Mouse (Mus musculus): ENCODE measurements at regions not wholly inside any gene's neighbourhood (a gene's known extent, or its start where the extent isn't known, plus 50 kb on each side); places are given as distances from the start of the nearest gene placed in this dataset.

DNA sequence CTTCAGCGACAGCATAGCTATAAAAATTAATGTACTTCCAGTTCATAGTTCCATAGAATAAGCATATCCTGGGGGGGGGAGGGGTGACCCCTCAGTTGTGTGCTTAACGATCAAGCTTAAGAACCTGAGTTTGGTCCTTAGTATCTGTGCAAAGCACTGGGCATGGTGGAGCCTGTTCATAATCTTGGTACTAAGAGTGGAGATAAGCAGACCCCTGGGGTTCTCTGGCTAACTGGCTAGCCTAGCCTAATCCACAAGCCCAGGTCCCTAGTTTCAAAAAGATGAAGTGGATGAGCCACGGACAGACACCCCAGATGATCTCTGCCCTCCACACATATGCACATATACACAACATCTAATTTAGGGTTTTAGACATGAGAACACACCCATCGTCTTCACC is 127.2 kb downstream of the Psmg1 start:
- H3K4me3 ChIP-seq (ENCODE audit: low read depth, low read length): no peak overlapping the region
- no peak overlapping the region for H3K27ac ChIP-seq (replicated peaks; ENCODE audit: low read depth, low read length)
- no peak for ATAC-seq (replicated peaks; ENCODE audit: insufficient number of reproducible peaks, low FRiP score, low TSS enrichment, low read depth)
- no peaks in the 10 kb centered on the region for H3K36me3 ChIP-seq (replicated peaks; ENCODE audit: control insufficient read depth, insufficient read depth, low read depth, low read length)
- WGBS: 84% methylated on average over 4 of the region's 4 CpGs
- no peaks in the 10 kb centered on the region for H3K9me3 ChIP-seq (replicated peaks; ENCODE audit: control insufficient read depth, low read length)
- H3K4me2 ChIP-seq (ENCODE audit: low read depth, low read length): no peak overlapping the region
- no peak overlapping the region for H3K9ac ChIP-seq (replicated peaks; ENCODE audit: low read length)
- no peak for DNase-seq (ENCODE audit: low spot score)
- H3K27me3 ChIP-seq (ENCODE audit: control insufficient read depth, insufficient read depth, low read length): no peaks in the 10 kb centered on the region
- no peaks in the 10 kb centered on the region for H3K4me1 ChIP-seq (ENCODE audit: control insufficient read depth, insufficient read depth, low read length)

DNA sequence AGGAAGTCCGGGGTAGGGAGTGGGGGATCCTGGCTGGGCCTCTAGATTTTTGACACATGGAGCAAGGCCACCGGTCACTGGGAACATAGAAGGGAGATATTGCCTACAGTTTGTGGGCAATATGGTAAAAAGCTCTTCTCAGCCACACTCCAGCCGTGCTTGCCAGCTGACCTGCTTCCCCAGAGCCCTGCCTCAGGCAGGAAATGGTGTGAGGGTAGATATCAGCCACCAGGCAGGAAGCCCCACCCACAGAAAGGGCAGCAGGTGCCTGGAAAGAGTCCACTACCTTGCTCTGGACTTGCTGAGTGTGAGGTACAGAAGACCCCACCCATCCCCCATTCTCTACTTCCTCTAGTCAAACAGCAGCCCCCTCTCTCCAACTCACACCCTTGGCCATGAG is 128.1 kb downstream of the Psmg1 start:
- H3K4me3 ChIP-seq (ENCODE audit: low read depth, low read length): no peak overlapping the region
- H3K9me3 ChIP-seq (replicated peaks; ENCODE audit: control insufficient read depth, low read length): no peaks in the 10 kb centered on the region
- H3K27me3 ChIP-seq (ENCODE audit: control insufficient read depth, insufficient read depth, low read length): no peaks in the 10 kb centered on the region
- DNase-seq (ENCODE audit: low spot score) (no peak), ATAC-seq (replicated peaks; ENCODE audit: insufficient number of reproducible peaks, low FRiP score, low TSS enrichment, low read depth) (no peak)
- H3K27ac ChIP-seq (replicated peaks; ENCODE audit: low read depth, low read length): no peak overlapping the region
- H3K9ac ChIP-seq (replicated peaks; ENCODE audit: low read length): no peak overlapping the region
- no peaks in the 10 kb centered on the region for H3K4me1 ChIP-seq (ENCODE audit: control insufficient read depth, insufficient read depth, low read length)
- 83% methylated on average over 3 of the region's 3 CpGs for WGBS
- no peak overlapping the region for H3K4me2 ChIP-seq (ENCODE audit: low read depth, low read length)
- H3K36me3 ChIP-seq (replicated peaks; ENCODE audit: control insufficient read depth, insufficient read depth, low read depth, low read length): no peaks in the 10 kb centered on the region

DNA sequence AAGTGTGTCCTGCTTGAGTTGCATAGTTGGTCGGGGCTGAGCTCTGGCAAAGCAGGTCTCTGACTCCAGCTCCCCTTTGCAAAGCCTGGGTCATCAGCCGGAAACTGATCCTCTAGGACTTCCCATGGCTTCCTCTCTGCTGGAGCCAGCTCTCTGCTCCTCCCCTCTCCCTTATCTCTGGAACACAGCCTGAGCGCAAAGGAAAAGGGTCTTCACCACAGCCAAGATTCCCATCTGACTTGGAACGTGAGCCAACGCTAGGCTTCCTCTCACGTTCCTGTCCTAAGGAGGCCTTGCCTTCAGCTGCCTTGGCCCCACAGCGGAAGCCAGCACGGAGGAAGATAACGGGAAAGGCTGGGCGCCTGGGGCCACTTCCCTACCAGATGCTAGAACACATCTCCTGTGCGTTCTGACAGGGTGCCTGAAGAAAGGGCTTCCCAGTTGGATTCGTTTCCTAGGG is 129.5 kb downstream of the Psmg1 start:
- H3K4me3 ChIP-seq (ENCODE audit: low read depth, low read length): no peak overlapping the region
- WGBS: 72% methylated on average over 12 of the region's 12 CpGs
- H3K36me3 ChIP-seq (replicated peaks; ENCODE audit: control insufficient read depth, insufficient read depth, low read depth, low read length): no peaks in the 10 kb centered on the region
- no peaks in the 10 kb centered on the region for H3K27me3 ChIP-seq (ENCODE audit: control insufficient read depth, insufficient read depth, low read length)
- no peak overlapping the region for H3K4me2 ChIP-seq (ENCODE audit: low read depth, low read length)
- no peaks in the 10 kb centered on the region for H3K4me1 ChIP-seq (ENCODE audit: control insufficient read depth, insufficient read depth, low read length)
- no peak for ATAC-seq (replicated peaks; ENCODE audit: insufficient number of reproducible peaks, low FRiP score, low TSS enrichment, low read depth)
- no peak for DNase-seq (ENCODE audit: low spot score)
- no peak overlapping the region for H3K9ac ChIP-seq (replicated peaks; ENCODE audit: low read length)
- H3K27ac ChIP-seq (replicated peaks; ENCODE audit: low read depth, low read length): no peak overlapping the region
- no peaks in the 10 kb centered on the region for H3K9me3 ChIP-seq (replicated peaks; ENCODE audit: control insufficient read depth, low read length)

DNA sequence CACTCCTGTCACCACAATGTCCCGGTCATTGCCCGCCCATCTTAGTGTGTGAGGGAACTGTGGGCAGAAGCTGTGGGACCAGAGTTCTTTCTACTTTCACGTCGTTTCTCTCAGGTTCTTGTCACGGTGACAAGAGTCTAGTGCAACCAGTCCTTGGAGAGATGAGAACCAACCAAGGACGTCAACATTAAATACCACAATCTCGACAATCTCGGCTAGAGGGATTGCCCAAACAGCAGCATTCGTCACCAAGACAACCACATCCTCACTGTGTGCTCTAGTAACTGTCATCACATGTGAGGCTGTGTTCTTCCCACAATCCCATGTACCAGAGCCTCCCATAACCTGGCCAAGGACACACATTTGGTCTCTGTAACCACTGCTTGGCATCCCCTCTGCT is 129.9 kb downstream of the Psmg1 start:
- WGBS: 91% methylated on average over 9 of the region's 9 CpGs
- Histone ChIP-seq H3K4me1 (ENCODE audit: control insufficient read depth, insufficient read depth, low read length) (no peaks in the 10 kb centered on the region), H3K27ac (replicated peaks; ENCODE audit: low read depth, low read length) (no peak overlapping the region), H3K4me3 (ENCODE audit: low read depth, low read length) (no peak overlapping the region), H3K4me2 (ENCODE audit: low read depth, low read length) (no peak overlapping the region), H3K27me3 (ENCODE audit: control insufficient read depth, insufficient read depth, low read length) (no peaks in the 10 kb centered on the region), H3K9ac (replicated peaks; ENCODE audit: low read length) (no peak overlapping the region), H3K9me3 (replicated peaks; ENCODE audit: control insufficient read depth, low read length) (no peaks in the 10 kb centered on the region), H3K36me3 (replicated peaks; ENCODE audit: control insufficient read depth, insufficient read depth, low read depth, low read length) (no peaks in the 10 kb centered on the region)
- DNase-seq (ENCODE audit: low spot score) (no peak), ATAC-seq (replicated peaks; ENCODE audit: insufficient number of reproducible peaks, low FRiP score, low TSS enrichment, low read depth) (no peak)

DNA sequence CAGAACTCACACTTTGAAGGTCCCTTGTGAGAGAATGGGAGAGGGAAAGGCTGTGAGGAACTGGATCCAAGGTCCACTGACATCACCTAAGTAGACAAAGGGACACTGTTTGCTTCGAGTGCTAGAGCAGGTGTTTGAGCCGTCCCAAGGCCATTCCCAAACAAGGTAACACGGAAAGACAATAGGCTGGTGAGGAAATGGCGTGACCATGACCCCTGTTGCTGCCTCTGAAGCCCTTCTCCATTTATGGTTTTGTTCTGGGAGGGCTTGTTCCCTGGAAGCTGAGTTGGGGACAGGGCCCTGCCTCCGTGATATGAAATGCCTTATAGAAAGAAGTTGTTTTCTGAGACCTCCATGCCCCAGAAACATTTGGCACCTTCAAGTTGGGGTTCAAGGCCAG is 130.6 kb downstream of the Psmg1 start:
- WGBS: 84% methylated on average over 5 of the region's 5 CpGs
- Histone ChIP-seq H3K4me3 (ENCODE audit: low read depth, low read length) (no peak overlapping the region), H3K9ac (replicated peaks; ENCODE audit: low read length) (no peak overlapping the region), H3K4me1 (ENCODE audit: control insufficient read depth, insufficient read depth, low read length) (no peaks in the 10 kb centered on the region), H3K9me3 (replicated peaks; ENCODE audit: control insufficient read depth, low read length) (no peaks in the 10 kb centered on the region), H3K27ac (replicated peaks; ENCODE audit: low read depth, low read length) (no peak overlapping the region), H3K27me3 (ENCODE audit: control insufficient read depth, insufficient read depth, low read length) (no peaks in the 10 kb centered on the region), H3K4me2 (ENCODE audit: low read depth, low read length) (no peak overlapping the region), H3K36me3 (replicated peaks; ENCODE audit: control insufficient read depth, insufficient read depth, low read depth, low read length) (no peaks in the 10 kb centered on the region)
- DNase-seq (ENCODE audit: low spot score) (no peak), ATAC-seq (replicated peaks; ENCODE audit: insufficient number of reproducible peaks, low FRiP score, low TSS enrichment, low read depth) (no peak)

DNA sequence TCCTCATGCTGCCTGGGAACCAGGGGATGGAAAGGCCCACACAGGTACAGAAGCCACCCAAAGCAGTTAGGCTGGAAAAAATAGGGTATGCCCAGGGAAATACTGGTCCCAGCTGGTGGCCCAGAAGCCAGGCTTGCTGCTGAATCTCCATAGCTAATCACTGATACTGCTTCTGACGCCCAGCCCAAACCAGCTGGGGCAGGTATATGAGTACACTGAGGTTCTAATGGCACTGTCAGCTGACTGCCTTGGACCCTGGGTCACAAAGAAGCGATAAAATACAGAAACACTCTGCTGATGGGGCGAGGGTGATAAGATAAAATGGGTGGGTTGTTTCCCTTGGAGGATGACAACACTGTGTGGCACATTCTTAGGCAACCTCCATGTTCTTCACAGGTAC is 133.4 kb downstream of the Psmg1 start:
- DNase-seq (ENCODE audit: low spot score) (no peak), ATAC-seq (replicated peaks; ENCODE audit: insufficient number of reproducible peaks, low FRiP score, low TSS enrichment, low read depth) (no peak)
- H3K36me3 ChIP-seq (replicated peaks; ENCODE audit: control insufficient read depth, insufficient read depth, low read depth, low read length): no peaks in the 10 kb centered on the region
- H3K9me3 ChIP-seq (replicated peaks; ENCODE audit: control insufficient read depth, low read length): no peaks in the 10 kb centered on the region
- no peak overlapping the region for H3K4me3 ChIP-seq (ENCODE audit: low read depth, low read length)
- H3K27me3 ChIP-seq (ENCODE audit: control insufficient read depth, insufficient read depth, low read length): no peaks in the 10 kb centered on the region
- H3K4me1 ChIP-seq (ENCODE audit: control insufficient read depth, insufficient read depth, low read length): no peaks in the 10 kb centered on the region
- no peak overlapping the region for H3K9ac ChIP-seq (replicated peaks; ENCODE audit: low read length)
- WGBS: 91% methylated on average over 3 of the region's 3 CpGs
- no peak overlapping the region for H3K27ac ChIP-seq (replicated peaks; ENCODE audit: low read depth, low read length)
- no peak overlapping the region for H3K4me2 ChIP-seq (ENCODE audit: low read depth, low read length)

DNA sequence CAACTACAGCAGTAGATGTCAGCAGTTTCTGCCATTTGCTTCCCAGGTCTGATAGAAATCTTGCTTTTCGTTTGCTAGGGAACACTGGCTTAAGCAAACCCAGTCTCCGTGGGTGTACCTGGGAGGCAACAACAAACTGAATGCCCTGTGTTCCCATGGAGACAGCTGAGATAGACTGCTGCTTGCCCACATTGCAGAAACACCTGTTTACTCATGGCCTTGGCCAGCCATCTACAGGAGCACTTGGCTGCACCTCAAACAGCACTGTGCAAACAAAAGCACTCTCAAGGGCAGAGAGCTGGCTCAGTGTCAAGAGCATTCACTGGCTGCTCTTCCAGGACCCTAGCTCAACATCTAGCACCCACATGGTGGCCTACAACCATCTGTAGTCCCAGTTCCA is 135.5 kb downstream of the Psmg1 start:
- H3K4me2 ChIP-seq (ENCODE audit: low read depth, low read length): no peak overlapping the region
- H3K9ac ChIP-seq (replicated peaks; ENCODE audit: low read length): no peak overlapping the region
- H3K36me3 ChIP-seq (replicated peaks; ENCODE audit: control insufficient read depth, insufficient read depth, low read depth, low read length): no peaks in the 10 kb centered on the region
- H3K27ac ChIP-seq (replicated peaks; ENCODE audit: low read depth, low read length): no peak overlapping the region
- no peak overlapping the region for H3K4me3 ChIP-seq (ENCODE audit: low read depth, low read length)
- ATAC-seq (replicated peaks; ENCODE audit: insufficient number of reproducible peaks, low FRiP score, low TSS enrichment, low read depth): no peak
- 71% methylated on average over 2 of the region's 2 CpGs for WGBS
- no peak for DNase-seq (ENCODE audit: low spot score)
- no peaks in the 10 kb centered on the region for H3K9me3 ChIP-seq (replicated peaks; ENCODE audit: control insufficient read depth, low read length)
- no peaks in the 10 kb centered on the region for H3K27me3 ChIP-seq (ENCODE audit: control insufficient read depth, insufficient read depth, low read length)
- no peaks in the 10 kb centered on the region for H3K4me1 ChIP-seq (ENCODE audit: control insufficient read depth, insufficient read depth, low read length)

DNA sequence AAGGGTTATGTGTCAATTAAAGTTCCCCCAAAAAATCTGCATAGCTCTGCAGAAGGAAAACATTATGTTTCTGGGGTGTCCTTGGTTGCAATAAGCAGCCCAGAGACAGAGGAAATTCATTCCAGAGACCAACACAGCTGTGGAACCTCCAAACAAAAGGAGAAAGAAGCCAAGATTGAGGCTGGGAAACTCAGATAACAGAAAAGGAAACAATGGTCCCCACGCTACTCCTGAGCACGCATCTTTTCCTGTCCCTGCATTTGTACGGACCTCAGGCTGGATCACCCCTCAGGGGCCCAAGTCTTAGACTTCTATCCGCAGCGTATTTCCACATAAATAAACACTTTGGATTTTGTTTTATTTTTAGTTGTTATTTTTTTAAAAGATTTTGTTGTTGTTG is 138.9 kb downstream of the Psmg1 start:
- no peaks in the 10 kb centered on the region for H3K27me3 ChIP-seq (ENCODE audit: control insufficient read depth, insufficient read depth, low read length)
- no peak overlapping the region for H3K27ac ChIP-seq (replicated peaks; ENCODE audit: low read depth, low read length)
- no peaks in the 10 kb centered on the region for H3K9me3 ChIP-seq (replicated peaks; ENCODE audit: control insufficient read depth, low read length)
- no peaks in the 10 kb centered on the region for H3K4me1 ChIP-seq (ENCODE audit: control insufficient read depth, insufficient read depth, low read length)
- ATAC-seq (replicated peaks; ENCODE audit: insufficient number of reproducible peaks, low FRiP score, low TSS enrichment, low read depth) (no peak), DNase-seq (ENCODE audit: low spot score) (no peak)
- H3K36me3 ChIP-seq (replicated peaks; ENCODE audit: control insufficient read depth, insufficient read depth, low read depth, low read length): no peaks in the 10 kb centered on the region
- no peak overlapping the region for H3K4me2 ChIP-seq (ENCODE audit: low read depth, low read length)
- no peak overlapping the region for H3K4me3 ChIP-seq (ENCODE audit: low read depth, low read length)
- WGBS: 71% methylated on average over 5 of the region's 5 CpGs
- no peak overlapping the region for H3K9ac ChIP-seq (replicated peaks; ENCODE audit: low read length)
